Mouse (Mus musculus) CD8-positive naive resting alpha-beta T cell, adult 2 months (primary cell): ENCODE results near the gene Rcan2.

ENCODE experiments used
- DNase-seq, 2 experiments: peaks; one replicate each; pipeline ENCODE4 v3.0.0; 2022; ENCODE audit warnings: low read depth in 2 of 2, low spot score in 2 of 2

The Rcan2 gene

DNA sequence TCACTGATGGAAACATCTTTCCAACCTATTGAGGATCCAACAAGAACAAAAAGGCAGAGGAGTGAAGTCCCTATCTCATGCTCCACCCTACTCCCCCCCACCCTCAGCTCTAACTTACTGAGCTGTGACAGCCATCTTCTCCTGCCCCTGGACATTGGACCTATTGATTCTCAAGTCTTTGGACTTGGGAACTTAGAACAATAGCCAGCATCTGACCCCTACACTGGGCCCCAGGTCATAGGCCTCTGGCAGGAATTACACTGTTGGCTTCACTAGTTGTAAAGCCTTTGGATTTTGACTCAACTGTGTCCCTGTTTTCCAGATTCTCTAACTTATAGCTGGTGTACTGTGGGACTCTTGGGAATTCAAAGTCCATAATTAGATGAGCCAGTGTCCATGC lies 270.5 kb downstream of the Rcan2 start:
- DNase-seq, result no peak

DNA sequence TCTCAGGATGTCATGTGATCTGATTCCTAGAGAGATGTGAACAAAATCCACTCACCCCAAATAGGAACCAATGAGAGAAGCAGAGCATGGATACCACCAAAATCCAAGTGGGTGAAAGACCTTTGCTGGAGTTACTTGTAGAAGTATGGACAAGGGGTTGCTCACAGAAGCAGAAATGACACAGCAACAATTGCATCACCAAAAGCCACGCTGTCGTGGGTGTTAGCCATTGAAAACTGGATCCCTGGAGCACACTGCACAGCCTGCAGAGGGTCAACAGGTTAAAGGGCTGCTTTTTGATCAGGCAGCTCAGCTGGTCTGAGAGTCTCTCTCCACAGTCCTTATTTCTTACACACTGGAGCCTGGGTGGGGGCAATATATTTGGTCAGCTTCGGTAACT lies 274.4 kb downstream of the Rcan2 start:
- DNase-seq, result no peak

DNA sequence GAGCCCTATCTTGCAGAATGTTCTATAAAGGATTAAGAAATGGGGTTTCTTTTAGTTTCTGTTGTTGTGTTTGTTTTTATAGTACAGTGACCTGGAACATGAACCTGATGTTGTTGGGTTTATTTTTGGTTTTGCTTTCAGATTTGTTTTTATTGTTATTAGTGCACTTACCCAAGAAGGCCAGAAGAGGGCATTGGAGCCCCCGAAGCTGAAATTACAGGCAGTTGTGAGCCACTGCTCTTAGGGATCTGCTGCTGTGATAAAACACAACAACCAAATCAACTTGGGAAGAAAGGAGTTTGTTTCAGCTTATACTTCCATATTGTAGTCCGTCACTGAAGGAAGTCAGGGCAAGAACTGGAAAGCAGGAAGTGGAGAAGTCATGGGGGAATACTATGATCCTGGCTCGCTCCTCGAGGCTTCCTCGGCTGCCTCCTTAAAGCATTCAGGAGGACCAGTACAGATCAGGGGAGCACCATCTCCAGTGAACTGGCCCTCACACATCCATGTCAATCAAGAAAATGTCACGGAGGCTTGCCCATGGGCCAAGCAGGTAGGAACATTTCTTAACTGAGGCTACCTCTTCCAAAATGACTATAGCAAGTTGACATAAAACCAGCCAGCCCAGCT lies 275.0 kb downstream of the Rcan2 start:
- peak; percentile 16 to 38 for DNase-seq

DNA sequence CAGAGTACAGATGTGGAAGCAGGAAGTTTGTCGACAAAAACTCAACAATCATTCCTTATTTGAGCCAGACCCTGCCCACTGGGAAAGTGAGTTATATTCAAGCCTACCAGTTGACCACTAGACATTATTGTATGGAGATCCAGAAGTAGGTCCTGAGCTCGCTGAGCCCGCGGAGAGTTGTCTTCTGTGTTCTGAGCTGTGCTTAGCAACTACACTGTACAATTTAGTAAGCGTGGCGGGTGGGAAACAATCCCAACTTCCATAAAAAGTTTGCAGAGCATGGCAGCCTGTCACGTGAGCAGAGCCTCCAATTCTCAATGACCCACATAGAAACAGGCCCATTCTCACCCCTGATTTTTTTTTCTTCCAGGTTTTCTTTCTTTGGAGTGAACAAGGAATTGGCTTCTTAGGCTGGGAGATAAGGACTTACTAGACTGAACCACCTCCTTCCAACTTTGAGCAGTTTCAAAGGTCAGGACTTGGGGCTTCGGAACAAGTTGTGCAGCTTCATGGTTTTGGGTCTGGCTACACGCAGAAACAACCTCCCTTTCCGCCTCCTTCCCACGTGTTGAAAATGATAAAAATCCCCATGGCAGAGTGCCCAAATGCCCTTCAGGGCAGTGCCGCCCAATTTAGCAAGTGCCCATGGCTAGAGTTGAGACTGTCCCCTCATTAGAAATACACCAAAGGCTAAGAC lies 276.1 kb downstream of the Rcan2 start:
- DNase-seq, result no peak

DNA sequence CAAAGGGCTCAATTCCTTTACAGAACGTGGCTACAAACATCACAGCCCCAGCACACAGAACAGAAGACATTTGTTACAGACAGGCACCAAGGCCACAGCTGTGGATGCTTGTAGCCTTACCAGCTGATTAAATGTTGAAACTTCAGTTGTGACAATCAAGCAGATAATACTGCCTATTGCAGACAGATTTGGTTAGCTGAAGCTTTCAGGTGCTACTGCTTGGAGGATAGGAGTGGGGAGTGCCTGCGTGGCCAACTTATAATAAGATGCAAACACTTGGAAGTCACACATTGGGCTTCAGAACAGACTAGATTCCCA lies 276.7 kb downstream of the Rcan2 start:
- DNase-seq, result no peak

DNA sequence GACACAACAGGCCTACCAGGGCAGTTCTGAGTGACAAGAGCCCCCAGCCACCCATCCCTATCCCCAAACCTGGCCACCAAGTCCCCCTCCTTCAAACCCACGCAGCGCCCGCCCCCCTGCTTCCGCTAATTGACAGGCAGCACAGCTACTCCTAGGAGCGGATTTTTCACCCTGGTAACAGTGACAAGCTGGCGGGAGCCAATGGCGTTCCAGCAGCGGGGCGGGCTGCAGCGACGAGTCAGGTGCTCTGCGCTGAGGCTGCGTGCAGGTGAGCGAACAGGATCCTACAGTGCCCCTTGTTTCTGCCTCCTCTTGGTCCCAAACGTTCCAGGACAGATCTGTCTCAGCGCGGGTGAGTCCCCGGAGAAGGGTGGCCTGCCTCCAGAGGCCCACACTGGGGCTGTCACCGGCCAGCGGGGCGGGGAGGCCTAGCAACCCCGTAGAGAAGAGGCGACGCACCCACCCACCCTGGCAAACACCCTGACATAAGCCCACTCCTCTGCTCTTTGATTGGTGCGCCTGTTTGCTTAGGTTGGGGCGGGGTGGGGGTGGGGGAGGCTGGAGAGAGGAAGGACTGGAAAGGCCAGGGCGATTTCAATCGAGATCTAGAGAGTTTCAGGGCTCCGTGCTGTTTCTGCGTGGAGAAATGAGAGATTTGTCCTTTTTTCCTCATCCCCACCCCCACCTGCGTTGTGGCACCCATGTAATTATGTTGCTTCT lies 277.6 kb downstream of the Rcan2 start, which contains the start of gene Enpp5:
Gene Enpp5 (plus strand): TSS at position 183 of the 720 bp plus-strand sequence.
- DNase-seq, result peak; percentile 57 to 75

DNA sequence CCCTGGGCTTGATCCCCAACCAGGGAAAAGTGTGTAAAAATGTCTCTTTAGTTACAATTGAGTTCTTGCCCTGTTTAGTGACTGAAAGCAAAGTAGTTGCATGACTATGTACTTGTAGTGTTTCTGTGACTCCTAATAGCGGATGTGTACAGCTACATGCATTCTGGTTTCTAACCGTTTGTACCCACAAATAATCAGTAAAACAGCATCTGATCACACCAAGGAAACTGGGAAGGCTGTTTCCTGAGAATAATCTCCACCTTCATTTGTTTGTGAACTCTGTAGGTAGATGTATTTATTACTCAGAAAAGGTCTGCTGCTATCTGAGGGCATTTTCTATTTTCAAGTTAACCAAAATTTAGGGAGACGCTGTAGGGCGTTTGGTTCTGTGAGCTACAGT lies 282.0 kb downstream of the Rcan2 start:
- no peak for DNase-seq

DNA sequence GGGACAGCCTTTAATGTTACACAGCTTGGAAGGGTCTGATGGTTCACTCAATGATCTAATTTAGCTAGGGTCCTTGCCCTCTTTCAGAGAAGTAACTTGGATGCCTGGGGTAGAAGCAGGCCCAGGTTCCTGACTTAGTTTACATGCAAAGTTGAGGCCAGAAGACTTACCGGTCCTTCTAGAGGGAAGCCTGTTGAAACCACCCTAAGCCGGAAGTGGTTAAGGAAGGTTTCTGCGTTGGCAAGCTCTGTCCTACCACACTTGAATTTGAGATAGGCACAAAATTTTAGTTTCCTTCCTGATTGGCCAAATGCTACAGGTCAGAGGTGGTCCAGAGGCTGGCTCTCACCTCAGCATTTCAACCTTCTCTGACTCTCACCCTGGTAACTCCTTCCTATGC lies 287.1 kb downstream of the Rcan2 start:
- no peak for DNase-seq
